Mouse (Mus musculus) limb, embryonic 14.5 days (tissue): Measurements from ENCODE around the gene Tmem8b. TPM values are rescaled to one million over a fixed set of nuclear protein-coding genes. Genes with fewer than 3 reads are reported as not detected.

Source experiments
- ATAC-seq: fragments of 200-750 bp; cut with Nextera tagmentation; 2 replicates; pipeline ENCODE4 v1.8.0; 2017; ENCODE audit warnings: low read depth, moderate number of reproducible peaks, moderate TSS enrichment; ENCODE audit not compliant: low FRiP score
- DNase-seq: peaks from one replicate; pipeline ENCODE4 v3.0.0-alpha.2; 2015; ENCODE audit warnings: low spot score
- H3K27ac ChIP-seq: fragments of 300-500 bp; sonication (generic); replicated peaks from 2 replicates; pipeline ENCODE4 v1.5.1; 2014; ENCODE audit warnings: low read depth, mild to moderate bottlenecking, low read length, moderate library complexity, mixed read lengths
- H3K27me3 ChIP-seq: fragments of 300-500 bp; sonication (generic); 2 replicates; pipeline ENCODE4 v1.6.1; 2014; ENCODE audit warnings: low read length, mixed read lengths; ENCODE audit not compliant: control insufficient read depth, insufficient read depth
- H3K36me3 ChIP-seq: fragments of 300-500 bp; sonication (generic); 2 replicates; pipeline ENCODE4 v1.6.1; 2014; ENCODE audit warnings: mild to moderate bottlenecking, low read length, moderate library complexity, mixed read lengths; ENCODE audit not compliant: control insufficient read depth, insufficient read depth
- H3K4me1 ChIP-seq: fragments of 300-500 bp; sonication (generic); 2 replicates; pipeline ENCODE4 v1.6.1; 2014; ENCODE audit warnings: antibody characterized with exemption, low read length, mixed read lengths; ENCODE audit not compliant: control insufficient read depth, insufficient read depth
- H3K4me2 ChIP-seq: fragments of 300-500 bp; sonication (generic); replicated peaks from 2 replicates; pipeline ENCODE4 v1.6.1; 2014; ENCODE audit warnings: low read depth, mild to moderate bottlenecking, low read length, moderate library complexity; ENCODE audit not compliant: severe bottlenecking
- H3K4me3 ChIP-seq: fragments of 300-500 bp; sonication (generic); replicated peaks from 2 replicates; pipeline ENCODE4 v1.5.1; 2014; ENCODE audit warnings: low read length
- H3K9ac ChIP-seq: fragments of 300-500 bp; sonication (generic); 2 replicates; pipeline ENCODE4 v1.6.1; 2014; ENCODE audit warnings: mild to moderate bottlenecking, low read depth, low read length, moderate library complexity; ENCODE audit not compliant: severe bottlenecking
- H3K9me3 ChIP-seq: fragments of 300-500 bp; sonication (generic); 2 replicates; pipeline ENCODE4 v1.6.1; 2016; ENCODE audit warnings: low read length; ENCODE audit not compliant: control insufficient read depth
- POLR2A ChIP-seq: fragments of 200-500 bp; IDR thresholded peaks from 2 replicates; pipeline ENCODE4 v1.8.0; 2012; ENCODE audit warnings: inconsistent platforms, mild to moderate bottlenecking, moderate library complexity, borderline replicate concordance; ENCODE audit not compliant: insufficient read depth, insufficient read length; ENCODE audit errors: extremely low read depth
- WGBS: fragments of 180-500 bp; shearing (Covaris S2); extraction: QIAGEN DNeasy Blood & Tissue Kit; methylation state at CpG from one replicate; pipeline ENCODE4 v1.1.7; 2014; 5-methylcytosine and 5-hydroxymethylcytosine counted together
- polyA plus RNA-seq, 2 experiments: library from polyadenylated mRNA; depleted of rRNA in 1 of 2; stranded (reverse) in 1 of 2; unstranded in 1 of 2; fragments of >200 nt; fragmentation: Nextera tagmentation in 1 of 2; extraction: Ambion mirVana in 1 of 2; gene quantifications; 2 replicates each; pipeline versions ENCODE4 v1.2.1 to v1.2.3; 2012 to 2014

Gene Tmem8b
- polyA plus RNA-seq, 2 experiments, result 3.8 to 16.0 TPM

GRCm38 (mm10) chr4:43636751-43637150 is 32.0 kb upstream of the Tmem8b start:
- Histone ChIP-seq H3K4me1 (peaks cover 21% of the 10 kb centered on the region), H3K9ac (no peak overlapping the region), H3K36me3 (peaks cover 7% of the 10 kb centered on the region; the same call in 1 of the 2 replicates), H3K4me2 (no peak overlapping the region), H3K27me3 (no peaks in the 10 kb centered on the region), H3K4me3 (no peak overlapping the region), H3K27ac (no peak overlapping the region), H3K9me3 (no peaks in the 10 kb centered on the region)
- DNase-seq, result no peak
- WGBS, result 72% methylated on average over 6 of the region's 6 CpGs
- no peak for ATAC-seq
- no peak for TF ChIP-seq POLR2A

- Histone ChIP-seq H3K9me3 (no peaks in the 10 kb centered on the region), H3K27ac (no peak overlapping the region), H3K36me3 (peaks cover 33% of the 10 kb centered on the region), H3K4me3 (no peak overlapping the region), H3K27me3 (no peaks in the 10 kb centered on the region), H3K4me2 (no peak overlapping the region), H3K9ac (no peak overlapping the region), H3K4me1 (no peaks in the 10 kb centered on the region)
- 71% methylated on average over 9 of the region's 9 CpGs for WGBS
- no peak for TF ChIP-seq POLR2A
- ATAC-seq (no peak), DNase-seq (no peak)
Measured at GRCm38 (mm10) chr4:43640076-43640475, 28.7 kb upstream of the Tmem8b start.

- Histone ChIP-seq H3K36me3 (peaks cover 37% of the 10 kb centered on the region), H3K4me1 (no peaks in the 10 kb centered on the region), H3K27me3 (no peaks in the 10 kb centered on the region), H3K9me3 (no peaks in the 10 kb centered on the region), H3K27ac (no peak overlapping the region), H3K4me3 (no peak overlapping the region), H3K4me2 (no peak overlapping the region), H3K9ac (no peak overlapping the region)
- ATAC-seq, result no peak
- no peak for DNase-seq
- 89% methylated on average over 6 of the region's 6 CpGs for WGBS
- TF ChIP-seq POLR2A, result no peak
Measured at GRCm38 (mm10) chr4:43640491-43640890, 28.3 kb upstream of the Tmem8b start.

GRCm38 (mm10) chr4:43649783-43650182 is 19.0 kb upstream of the Tmem8b start:
- Histone ChIP-seq H3K4me3 (no peak overlapping the region), H3K27me3 (no peaks in the 10 kb centered on the region), H3K36me3 (peaks cover 44% of the 10 kb centered on the region), H3K4me1 (no peaks in the 10 kb centered on the region), H3K4me2 (no peak overlapping the region), H3K9ac (no peak overlapping the region), H3K9me3 (peaks cover 7% of the 10 kb centered on the region; the same call in 1 of the 2 replicates), H3K27ac (no peak overlapping the region)
- 93% methylated on average over 3 of the region's 3 CpGs for WGBS
- no peak for DNase-seq
- TF ChIP-seq POLR2A, result no peak
- no peak for ATAC-seq

GRCm38 (mm10) chr4:43652726-43653125 is 16.0 kb upstream of the Tmem8b start:
- Histone ChIP-seq H3K9me3 (peaks cover 7% of the 10 kb centered on the region; the same call in 1 of the 2 replicates), H3K27ac (no peak overlapping the region), H3K4me3 (no peak overlapping the region), H3K27me3 (no peaks in the 10 kb centered on the region), H3K4me1 (peaks cover 5% of the 10 kb centered on the region; the same call in 1 of the 2 replicates), H3K4me2 (no peak overlapping the region), H3K9ac (no peak overlapping the region), H3K36me3 (peaks cover 31% of the 10 kb centered on the region)
- ATAC-seq, result no peak
- DNase-seq, result no peak
- 95% methylated on average over 4 of the region's 4 CpGs for WGBS
- no peak for TF ChIP-seq POLR2A
